Mouse (Mus musculus) monocyte, adult 2 months (primary cell): Measurements from ENCODE around the gene Sema5a.

Experiments
- DNase-seq, 2 experiments: peaks; one replicate each; pipeline ENCODE4 v3.0.0; 2022; ENCODE audit warnings: low spot score in 2 of 2, low read depth in 1 of 2

The Sema5a gene

DNA sequence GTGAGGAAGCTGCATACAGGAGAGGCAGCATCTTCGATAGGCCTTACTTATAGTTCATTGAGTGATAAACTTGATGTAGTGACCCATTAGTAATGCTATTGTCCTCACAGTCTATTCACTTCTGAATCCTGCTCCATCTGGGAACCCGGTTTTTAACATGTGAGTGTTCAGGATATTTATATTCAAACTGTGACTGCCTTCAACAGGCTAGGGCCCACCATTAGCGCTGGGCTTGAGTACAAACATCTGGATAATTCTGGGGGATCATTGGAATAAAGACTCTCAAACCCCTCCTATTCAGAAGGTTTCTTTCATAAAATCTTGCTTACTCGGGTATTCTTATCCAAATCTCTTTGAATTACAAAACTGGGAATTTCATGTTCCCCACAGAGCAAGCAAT is 379.5 kb downstream of the Sema5a start:
- no peak for DNase-seq

DNA sequence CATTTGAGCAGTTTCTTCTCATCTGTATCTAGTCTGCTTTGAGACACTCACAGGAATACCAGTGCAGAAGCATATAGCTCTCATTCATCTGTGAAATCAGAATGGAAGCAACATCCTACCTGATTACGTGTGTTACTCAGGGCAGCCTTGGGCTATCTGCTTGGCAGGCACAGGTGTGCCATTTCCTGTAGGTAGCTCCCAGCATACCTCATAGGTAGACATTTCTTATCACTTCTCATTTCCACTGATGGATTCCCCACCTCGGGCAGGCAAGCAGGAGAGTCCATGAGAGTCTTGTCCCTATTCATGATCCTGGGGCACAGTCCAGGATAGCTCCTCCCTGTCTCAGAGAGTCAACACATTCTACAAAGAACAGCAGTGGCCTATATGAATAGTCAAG is 381.4 kb downstream of the Sema5a start:
- no peak for DNase-seq

- no peak for DNase-seq
Observed at GRCm38 (mm10) chr15:32633713-32634112, 389.1 kb downstream of the Sema5a start.

GRCm38 (mm10) chr15:32637879-32638278 is 393.3 kb downstream of the Sema5a start:
- DNase-seq = no peak

DNA sequence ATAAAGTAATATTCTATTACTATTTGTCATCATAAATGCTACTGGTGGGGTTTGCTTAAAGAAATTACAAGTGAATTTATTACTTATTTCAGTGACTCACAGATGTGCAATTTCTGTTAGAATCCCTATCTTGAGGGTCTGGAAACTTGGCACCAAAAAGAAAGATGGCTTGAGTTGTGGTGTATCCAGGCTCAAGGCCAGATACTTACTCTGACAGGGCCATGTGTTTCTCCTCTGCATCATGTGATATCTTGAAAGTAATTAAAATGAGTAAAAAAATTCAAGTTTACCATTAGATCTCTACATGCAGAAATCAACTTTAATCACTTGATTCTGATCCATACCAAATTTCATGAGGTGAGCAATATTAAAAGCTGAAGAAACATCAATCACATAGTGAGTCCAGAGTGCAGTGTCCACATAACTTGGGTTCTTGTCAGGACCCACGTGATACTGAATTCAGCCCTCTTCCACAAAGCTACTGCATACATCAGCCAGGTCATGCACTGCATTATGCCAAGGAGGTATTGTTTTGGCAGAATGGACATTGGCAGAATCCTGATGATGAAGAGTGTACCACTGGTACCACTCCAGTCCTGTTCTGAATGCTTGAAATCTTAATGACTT is 402.6 kb downstream of the Sema5a start:
- DNase-seq = no peak

DNA sequence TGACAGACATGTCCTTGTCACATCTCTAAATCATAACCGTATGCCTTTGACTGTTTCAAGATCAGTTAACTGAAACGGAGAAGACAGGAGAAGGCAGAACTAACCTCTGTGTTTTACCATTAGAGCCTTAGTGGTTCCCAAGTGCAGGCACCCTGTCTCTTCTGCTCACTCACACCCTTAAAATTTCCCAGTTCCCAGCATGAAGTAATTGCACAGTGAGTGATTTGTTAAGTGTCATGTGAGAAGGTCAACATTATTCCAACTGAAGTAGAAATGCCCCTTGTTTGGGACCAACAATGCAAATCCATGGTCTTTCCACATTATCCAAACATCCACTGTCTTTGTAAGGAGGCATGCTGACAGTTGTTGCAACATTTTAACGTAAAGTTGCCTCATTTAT is 409.4 kb downstream of the Sema5a start:
- DNase-seq = no peak

DNA sequence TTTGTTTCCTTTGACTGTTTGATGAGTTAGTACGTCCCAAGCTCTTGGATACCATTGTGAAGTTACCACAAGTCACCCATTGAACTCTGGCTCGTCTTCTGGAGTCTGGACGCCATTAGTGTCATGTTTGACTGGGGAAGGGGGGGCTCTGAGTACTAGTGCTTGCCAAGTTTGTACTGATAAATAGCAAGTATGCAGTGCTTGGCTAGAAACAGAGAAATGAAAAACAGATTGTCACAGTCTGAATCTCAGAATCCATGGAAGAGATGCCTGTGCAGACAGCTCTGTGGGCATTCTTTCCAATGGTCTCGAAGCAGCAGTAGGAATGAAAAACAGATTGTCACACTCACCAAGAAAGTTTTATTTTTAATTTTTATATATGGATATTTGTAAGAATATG is 411.4 kb downstream of the Sema5a start:
- no peak for DNase-seq

GRCm38 (mm10) chr15:32676446-32676845 is 431.8 kb downstream of the Sema5a start:
- DNase-seq = no peak

- no peak for DNase-seq
Observed at GRCm38 (mm10) chr15:32685152-32685551, 440.5 kb downstream of the Sema5a start.

GRCm38 (mm10) chr15:32691021-32691420 is 446.4 kb downstream of the Sema5a start:
- no peak for DNase-seq

GRCm38 (mm10) chr15:32693006-32693405 is 448.4 kb downstream of the Sema5a start:
- DNase-seq = no peak

GRCm38 (mm10) chr15:32717298-32717985 is 472.8 kb downstream of the Sema5a start:
- no peak for DNase-seq

GRCm38 (mm10) chr15:32718293-32718963 is 473.8 kb downstream of the Sema5a start:
- DNase-seq = no peak

DNA sequence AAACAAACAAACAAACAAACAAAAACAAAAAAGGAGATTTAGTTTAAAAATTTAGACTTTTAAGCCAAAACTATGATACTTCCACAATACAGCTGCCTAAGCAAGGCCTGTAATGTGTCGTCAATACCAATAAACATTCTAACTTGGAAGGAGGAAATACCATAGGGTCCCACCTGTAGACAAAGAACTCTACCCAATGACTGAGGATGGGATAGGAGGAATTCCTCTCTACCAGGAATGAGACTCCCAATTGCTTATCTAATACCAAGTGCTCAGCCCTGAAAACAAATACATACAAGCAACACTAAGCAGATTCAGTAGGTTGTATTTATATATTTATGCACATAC is 474.3 kb downstream of the Sema5a start:
- no peak for DNase-seq

DNA sequence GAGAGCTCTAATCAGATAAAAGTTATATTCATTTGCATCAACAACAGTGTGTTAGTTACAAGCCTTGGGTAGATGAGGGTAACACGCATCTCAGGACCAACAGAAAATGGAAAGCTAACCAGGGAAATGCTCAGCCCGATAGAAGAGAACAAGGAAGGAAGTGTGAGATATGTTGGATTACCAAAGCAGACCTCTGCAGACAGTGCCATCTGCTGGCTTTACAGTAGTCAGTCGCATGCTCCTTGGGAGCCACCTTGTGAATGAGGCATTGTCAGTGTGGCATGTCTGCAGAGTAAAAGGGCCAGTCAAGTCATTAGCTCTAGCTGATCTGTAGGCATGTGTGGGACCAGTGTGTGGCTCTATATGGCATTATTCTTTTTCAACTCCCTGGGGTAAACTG is 486.2 kb downstream of the Sema5a start:
- no peak for DNase-seq
